Mouse (Mus musculus) forelimb bud, embryonic 11.5 days (tissue): ENCODE data around the gene 1700037H04Rik.

ENCODE experiments used
- DNase-seq: peaks from one replicate; pipeline ENCODE4 v3.0.0-alpha.2; 2012; ENCODE audit warnings: low read depth, low spot score

The 1700037H04Rik gene

GRCm38 (mm10) chr2:131159938-131160581 lies at the start of gene 1700037H04Rik:
Gene 1700037H04Rik, minus strand, starts transcription at chr2:131160081.
- peak; percentile 98 for DNase-seq

GRCm38 (mm10) chr2:131209125-131209795 lies 49.4 kb upstream of the 1700037H04Rik start:
- no peak for DNase-seq

GRCm38 (mm10) chr2:131208356-131208755 lies 48.5 kb upstream of the 1700037H04Rik start:
- DNase-seq, result no peak

- no peak for DNase-seq
These were observed 46.9 kb upstream of the 1700037H04Rik start, which contains the start of gene Ap5s1 for GRCm38 (mm10) chr2:131206778-131207177. Gene Ap5s1, plus strand, starts transcription at chr2:131207078.

DNA sequence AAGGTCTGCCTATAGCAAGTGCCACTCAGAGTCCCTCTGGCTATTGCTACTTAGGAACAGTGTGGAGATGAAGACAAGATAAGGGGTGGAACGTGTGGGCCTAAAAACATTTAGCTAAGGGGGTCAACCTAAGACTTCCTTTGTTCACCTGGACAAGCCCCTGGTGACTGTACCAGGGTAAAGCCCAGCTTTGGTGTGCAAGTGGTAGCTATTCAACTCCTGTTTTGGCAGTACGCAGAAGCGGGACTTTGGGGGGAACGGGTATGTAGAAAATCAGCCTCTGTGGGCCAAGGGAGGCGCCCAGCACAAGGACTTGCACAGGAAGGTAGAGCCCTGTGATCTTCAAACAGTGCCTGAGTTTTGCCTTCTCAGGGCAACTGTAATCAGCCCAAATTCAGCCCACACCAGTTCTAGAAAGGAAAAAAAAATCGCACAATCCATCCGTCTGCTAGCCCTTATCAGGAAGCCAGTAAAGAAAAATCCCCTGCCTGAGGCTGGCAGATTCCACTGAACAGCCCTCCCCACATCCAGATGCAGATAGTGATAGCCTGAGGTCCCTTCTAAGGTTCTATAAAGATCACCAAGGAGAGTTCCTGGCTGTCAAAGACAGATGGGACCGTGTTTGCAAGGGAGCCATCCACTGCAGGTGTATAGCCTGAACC lies 45.8 kb upstream of the 1700037H04Rik start:
- no peak for DNase-seq

DNA sequence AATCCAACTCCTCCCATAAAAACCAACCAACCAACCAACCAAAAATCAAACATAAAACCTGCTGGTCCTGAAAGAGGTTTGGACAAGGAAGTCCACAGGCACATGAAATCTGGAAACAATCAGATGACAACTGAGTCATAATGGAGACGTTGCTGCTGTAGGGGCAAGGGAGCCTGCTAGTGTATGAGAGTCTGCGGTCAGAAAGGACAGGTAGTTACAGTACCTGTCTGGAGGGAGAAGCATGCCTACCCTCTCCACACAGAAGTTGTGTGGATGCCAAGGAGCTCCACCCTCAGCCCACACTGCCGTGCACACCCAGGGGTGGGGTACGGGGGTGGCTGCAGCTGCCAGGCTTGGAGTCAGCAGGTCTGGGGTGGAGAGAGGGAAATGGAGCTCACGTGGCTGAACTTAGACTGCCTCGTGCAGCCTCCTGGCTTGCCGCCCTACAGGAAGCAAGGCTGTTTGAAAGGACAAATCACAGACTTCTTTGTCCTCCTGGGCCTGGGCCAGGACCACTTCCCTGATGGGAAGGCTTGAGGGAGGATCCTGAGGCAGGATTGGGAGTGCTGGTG lies 44.6 kb upstream of the 1700037H04Rik start:
- DNase-seq, result no peak

DNA sequence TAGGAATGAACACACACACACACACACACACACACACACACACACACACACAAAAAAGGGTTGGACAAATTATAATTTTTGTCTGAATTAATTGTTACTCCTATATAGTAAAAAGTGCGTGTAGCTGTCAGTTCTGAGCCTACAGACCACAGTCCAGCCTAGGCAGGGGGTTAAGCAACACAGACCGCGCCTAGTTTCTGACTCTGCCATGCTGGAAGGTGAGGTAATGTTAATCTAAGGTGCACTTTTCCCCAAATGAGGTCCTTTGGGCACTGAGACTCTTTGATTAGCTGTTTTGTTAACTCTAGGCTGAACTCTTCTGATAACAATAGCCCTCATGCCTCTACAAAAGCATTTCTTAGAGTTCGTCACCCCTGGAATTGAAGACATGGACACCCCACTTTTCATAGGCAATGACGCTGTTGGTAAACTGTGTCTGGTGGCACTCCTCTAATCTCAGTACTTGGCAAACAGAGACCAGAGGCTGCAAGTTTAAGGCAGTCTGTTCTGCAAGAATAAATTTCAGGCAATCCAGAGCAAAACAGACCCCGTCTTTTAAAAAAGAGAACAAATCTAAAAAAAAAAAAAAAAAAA lies 44.0 kb upstream of the 1700037H04Rik start:
- DNase-seq, result no peak

DNA sequence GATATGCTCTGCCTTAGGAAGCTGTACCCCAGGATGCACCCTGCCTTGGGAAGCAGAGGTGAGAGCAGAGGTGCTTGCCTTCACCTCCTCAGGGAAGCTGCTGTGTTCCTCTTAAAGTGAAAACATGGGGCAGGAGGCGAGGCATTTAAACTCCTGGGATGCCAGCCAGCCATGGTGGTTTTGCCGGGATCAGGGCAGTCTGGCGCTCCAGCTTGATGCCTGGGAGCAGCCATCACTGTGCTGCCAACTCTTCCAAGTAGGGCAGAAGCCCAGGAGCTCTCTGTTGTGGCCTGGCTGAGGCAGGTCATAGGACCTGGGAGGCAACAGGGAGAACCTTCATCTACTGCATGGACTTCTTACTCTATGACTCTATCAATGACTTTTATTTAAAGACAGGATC lies 41.4 kb upstream of the 1700037H04Rik start:
- DNase-seq, result no peak

DNA sequence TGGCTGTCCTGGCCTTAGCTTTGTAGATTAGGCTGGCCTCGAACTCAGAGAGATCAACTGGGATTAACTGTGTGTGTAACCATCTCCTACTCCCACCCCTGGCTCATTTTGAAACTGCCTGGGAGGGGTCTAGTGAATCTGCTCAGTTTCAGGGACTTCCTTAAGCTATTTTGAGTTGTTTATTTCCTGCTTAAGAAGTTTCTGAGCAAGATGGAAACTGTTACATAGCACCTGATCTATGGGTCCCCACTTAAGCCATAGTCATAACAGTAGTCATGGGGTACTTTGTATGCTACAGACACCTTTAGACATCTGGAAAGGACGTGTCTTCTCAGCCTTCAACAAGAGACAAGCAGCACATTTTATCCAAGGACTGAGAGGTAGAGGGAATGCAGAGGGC lies 40.8 kb upstream of the 1700037H04Rik start:
- no peak for DNase-seq

DNA sequence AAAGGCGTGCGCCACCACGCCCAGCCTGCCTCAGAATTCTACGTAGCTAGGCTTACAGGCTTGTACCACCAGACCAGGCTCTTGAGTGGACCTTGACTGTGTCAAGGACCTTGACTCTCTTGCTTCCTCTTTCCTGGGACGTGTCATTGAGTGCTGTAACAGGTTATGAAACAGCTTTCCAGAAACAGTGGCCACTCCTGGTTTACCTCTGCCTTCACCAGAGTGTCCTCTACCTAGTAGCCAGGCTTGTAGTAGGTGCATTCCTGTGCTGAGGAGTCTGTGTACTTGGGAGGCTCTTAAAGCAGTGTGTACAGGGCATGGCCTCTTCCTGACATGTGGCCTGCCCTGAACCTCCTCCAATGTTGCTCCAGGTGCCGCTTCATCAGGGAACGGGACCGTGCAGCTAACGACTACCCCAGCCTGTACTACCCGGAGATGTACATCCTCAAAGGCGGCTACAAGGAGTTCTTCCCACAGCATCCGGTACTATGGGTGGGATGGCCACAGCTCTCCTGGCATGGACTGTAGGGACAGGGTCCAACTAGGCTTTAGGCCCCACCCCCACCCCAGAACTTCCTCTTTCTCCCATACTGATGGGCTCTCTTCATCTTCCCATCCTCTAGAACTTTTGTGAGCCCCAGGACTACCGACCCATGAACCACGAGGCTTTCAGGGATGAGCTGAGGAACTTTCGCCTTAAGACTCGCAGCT lies 36.9 kb upstream of the 1700037H04Rik start:
- DNase-seq, result no peak

DNA sequence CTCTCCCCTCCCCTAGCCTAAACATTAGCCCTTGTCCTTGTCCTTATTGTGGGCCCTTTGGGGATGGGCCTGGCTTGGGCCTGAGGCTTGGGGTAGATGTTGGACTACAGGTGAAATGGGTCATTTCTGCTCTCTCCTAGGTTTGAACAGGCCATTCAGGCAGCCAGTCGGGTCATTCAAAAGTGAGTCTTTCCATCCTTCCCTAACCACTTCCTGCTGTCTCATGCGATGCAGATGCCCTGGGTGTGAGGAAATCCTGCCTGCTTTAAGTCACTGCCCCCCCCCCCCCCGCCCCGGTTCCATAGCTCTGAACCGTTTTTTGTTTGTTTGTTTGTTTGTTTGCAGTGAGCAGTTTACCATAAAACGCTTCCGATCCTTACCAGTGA lies 31.1 kb upstream of the 1700037H04Rik start:
- no peak for DNase-seq

DNA sequence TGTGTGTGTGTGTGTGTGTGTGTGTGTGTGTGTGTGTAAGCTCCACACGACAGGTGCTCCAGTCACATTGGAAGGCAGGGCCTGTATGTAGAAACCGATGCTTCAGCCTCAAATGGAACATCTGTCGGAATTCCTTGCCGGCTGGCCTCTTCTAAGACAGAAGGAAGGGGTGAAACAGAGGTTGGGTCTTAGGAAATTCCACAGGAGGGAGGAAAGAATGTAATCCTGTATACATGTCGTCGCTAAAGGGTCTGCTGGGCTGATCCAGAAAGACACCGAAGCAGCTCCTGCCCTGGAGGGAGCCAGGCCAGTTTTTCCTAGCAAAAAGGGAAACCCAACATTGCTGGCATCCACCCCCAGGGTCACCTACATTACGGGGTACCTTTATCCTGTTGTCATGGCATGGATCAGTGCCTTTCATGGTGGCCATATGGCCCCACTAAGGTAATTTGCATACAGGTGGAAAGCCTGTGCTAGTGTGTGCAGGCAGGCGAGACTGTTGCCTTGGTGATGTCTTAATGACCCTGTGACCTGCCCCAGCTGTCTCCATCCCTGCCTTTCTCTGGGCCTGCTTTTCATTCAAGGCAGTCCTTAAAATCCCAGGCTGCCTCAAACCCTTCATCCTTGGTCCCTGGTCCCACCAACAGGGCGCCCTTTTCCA lies 30.6 kb upstream of the 1700037H04Rik start:
- DNase-seq, result no peak

DNA sequence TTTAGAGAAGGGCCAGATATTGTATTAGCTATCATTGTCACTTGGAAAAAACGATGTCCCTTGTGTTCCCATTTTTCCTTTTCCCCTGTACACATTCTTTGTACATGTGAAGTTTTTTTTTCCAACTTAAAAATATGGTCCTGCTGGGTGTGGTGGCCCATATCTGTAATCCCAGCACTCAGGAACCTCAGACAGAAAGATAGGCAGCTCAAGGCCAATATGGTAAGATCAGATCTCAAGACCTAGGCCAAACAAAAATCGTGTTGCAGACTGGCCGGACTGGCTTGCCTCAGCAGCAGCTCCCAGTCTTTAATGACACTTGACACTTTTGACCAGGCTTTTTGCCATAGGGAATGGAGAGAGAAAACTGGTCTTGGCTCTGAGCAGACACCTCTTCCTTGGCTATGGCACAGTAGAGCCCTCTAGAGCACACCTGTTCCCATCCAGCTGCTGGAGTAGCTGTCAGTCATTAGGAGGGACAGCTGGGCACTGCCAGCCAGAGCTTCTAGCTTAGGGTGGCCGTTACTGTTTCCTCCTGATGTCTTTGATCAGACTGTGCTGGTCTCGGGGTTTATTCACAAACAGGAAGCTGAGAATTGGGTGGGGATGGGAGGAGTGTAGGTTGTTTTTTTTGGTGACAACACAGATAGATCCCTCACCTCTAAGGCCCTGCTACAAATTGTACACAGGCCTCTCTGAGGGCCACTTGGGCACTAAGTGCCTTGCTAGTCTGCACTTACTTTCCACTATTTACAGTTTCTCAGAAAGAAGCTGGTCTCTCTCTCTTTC lies 29.8 kb upstream of the 1700037H04Rik start:
- DNase-seq, result no peak

- DNase-seq, result no peak
These were observed 28.4 kb upstream of the 1700037H04Rik start for GRCm38 (mm10) chr2:131188311-131188710.

DNA sequence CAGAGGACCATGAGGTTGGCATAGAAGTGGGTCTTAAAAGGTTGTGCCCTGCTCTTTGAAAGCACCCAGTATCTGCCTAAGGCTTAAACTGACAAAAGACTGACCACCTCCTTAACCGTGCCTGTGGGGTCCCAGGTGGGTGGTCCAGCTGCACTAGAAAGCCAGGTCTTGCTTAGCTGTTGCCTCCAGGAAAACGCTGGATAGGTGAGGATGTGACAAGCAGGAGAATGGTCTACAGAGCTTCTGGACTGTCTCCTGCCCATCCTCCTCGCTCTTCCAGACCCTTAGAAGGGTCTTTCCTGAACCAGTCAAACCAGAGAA lies 27.7 kb upstream of the 1700037H04Rik start:
- no peak for DNase-seq

DNA sequence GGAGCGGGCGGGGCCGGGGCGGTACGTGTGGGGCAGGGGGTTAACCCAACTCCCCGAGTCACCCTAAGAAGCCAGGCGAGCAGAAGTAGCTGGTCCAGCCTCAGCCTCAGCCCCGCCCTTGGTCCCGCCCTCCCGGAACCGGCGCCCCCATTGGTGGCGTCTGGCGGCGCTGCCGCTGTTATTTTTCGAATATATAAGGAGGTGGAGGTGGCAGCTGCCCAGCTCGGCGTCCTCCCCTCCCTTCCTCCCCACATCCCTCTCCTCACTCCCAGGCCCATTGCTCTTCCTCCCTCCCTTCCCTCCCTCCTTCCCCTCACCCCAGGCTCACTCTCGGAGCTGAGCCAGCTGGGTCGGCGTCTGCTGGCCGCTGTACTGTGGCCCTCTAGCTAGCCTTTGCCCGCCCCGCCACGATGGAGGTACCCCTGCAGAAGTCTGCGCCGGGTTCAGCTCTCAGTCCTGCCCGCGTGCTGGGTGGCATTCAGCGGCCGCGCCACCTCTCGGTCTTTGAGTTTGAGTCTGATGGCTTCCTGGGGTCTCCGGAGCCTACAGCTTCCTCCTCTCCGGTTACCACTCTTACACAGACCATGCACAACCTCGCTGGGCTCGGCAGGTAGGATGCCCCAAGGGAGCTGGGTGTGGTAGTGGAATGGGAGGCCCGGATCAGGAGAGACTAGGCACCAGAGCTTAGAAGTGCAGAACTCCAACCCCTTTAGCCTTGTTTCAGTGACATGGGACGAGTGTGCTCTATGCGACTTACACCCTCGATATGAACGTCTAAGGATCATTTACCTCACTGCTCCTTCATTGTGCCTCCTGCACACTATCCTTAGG lies 27.1 kb upstream of the 1700037H04Rik start, which contains the start of the genes Cdc25b and Spef1:
Gene Cdc25b, plus strand, starts transcription at position 179 of the 831 bp plus-strand sequence.
Gene Spef1, minus strand, starts transcription at position 512 of the 831 bp plus-strand sequence.
- DNase-seq, result peak; percentile 84

DNA sequence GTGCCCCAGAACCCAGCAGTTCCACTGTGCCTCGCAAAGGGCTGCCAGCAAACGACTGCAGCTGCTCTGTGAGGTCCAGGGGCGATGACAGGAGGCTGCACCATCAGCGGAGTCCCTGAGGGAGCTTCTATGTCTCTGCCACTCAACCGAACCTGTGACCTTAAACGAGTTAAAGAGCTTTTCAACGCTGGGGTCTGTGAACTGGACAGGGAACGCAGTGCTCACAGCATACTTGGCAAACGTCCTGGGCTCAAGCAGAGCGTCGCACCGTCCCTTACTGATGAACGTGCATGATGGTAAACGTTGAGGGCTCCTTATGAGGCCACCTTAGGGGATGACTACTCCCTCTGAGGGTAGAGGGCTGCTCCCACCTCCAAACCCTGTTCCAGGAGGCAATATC lies 26.5 kb upstream of the 1700037H04Rik start:
- DNase-seq, result no peak

DNA sequence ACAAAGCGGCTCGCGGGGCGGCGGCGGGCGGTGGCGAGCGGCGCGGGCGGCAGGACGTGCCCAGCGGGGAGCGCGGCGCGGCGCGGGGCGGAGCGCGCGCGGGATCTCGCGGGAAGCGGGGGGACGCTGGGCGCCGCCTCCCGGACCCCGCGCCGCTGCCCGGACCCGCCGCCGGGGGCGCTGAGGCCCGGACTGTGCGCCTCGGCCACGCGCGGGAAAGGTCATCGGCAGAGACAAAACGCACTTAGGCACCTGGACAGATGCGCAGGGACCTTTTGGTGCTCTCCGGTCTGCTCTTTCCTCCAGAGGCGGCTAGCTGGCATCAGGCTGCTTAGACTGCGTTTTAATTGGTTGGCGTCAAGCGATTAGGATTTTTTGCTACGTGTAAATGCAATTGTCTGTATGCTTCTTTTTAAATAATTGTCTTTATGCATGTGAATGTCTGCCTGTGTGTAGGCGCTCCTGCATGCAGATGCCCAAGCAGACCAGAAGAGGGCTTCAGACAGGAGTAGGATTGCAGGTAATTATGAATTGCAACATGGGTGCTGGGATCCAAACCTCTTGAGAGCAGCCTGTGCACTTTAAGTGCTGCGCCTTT lies 20.2 kb upstream of the 1700037H04Rik start, which contains the start of gene Cenpb:
Gene Cenpb, minus strand, starts transcription at position 78 of the 598 bp plus-strand sequence.
- DNase-seq, result peak; percentile 76
